Mouse (Mus musculus): ENCODE measurements around the gene Gm13695.

GRCm38 (mm10) chr2:83941378-83941777 is 25.7 kb upstream of the Gm13695 start:
- TF ChIP-seq POLR2A (IDR thresholded peaks at IDR 0.05; ENCODE audit: extremely low read depth, insufficient read depth, low read length) (no peak), CTCF (IDR thresholded peaks at IDR 0.05; ENCODE audit: extremely low read depth, insufficient read depth, low read length) (no peak)
